Mouse (Mus musculus): ENCODE measurements around the gene Sacm1l. TPM values are rescaled to one million over a fixed set of nuclear protein-coding genes. Genes with fewer than 3 reads are reported as not detected.

Gene Sacm1l
- total and polyA plus RNA-seq, 3 experiments = 20.5 to 21.7 TPM; not detected in 1

DNA sequence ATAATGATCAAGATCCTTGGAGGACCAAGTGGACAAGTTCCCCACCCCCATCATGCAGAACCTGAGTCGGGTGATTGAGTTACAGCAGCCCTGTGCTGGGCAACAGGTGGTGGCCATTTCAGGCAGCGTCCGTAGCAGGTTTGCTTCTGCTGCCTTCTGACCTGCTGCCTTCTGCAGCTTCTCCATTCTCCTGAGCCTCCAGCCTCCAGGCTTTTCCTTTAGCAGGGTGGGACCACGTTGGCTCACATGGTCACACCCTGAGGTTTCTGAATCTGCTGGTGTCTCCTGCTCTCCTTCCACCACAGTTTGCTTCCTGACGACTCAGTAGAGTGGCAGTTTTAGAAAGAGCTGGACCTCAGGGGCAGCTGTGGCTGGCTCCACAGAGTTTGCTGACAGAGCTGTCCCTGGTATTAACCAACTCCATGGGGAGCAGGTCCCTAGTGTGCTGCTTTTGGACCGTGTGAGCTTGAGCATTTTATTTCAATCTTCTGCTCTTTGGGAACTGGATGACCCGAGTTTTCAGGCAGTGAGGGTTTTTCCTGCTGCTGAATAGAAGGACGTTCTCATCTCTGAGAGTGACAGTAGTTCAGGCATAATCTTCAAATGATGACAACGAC lies 39.7 kb upstream of the Sacm1l start:
- Histone ChIP-seq H3K27ac (ENCODE audit: control insufficient read depth, low read depth, low read length) (no peak overlapping the region), H3K9me3 (replicated peaks; ENCODE audit: insufficient read depth, low read length) (no peaks in the 10 kb centered on the region), H3K36me3 (ENCODE audit: control insufficient read depth in 1 of 2, insufficient read depth in 2 of 2, low read length in 2 of 2) (peaks cover 2 to 14% of the 10 kb centered on the region in 2 experiments), H3K9ac (ENCODE audit: control insufficient read depth, low read depth, low read length, poor library complexity, severe bottlenecking) (no peak overlapping the region), H3K27me3 (ENCODE audit: control insufficient read depth in 1 of 2, insufficient read depth in 2 of 2, low read length in 2 of 2) (no peaks in the 10 kb centered on the region), H3K4me1 (ENCODE audit: control insufficient read depth in 1 of 2, insufficient read depth in 2 of 2, low read length in 2 of 2) (peaks cover 3 to 30% of the 10 kb centered on the region in 2 experiments), H3K79me2 (ENCODE audit: control insufficient read depth, insufficient read depth, low read length, poor library complexity) (peaks cover 59% of the 10 kb centered on the region), H3K4me3 (ENCODE audit: control insufficient read depth in 1 of 2, insufficient read depth in 1 of 2, low read depth in 2 of 2, low read length in 2 of 2) (no peak overlapping the region)
- no peak for DNase-seq (ENCODE audit: low read depth, low spot score)
- no peak for TF ChIP-seq POLR2A (IDR thresholded peaks at IDR 0.05; ENCODE audit: control insufficient read depth in 1 of 2, insufficient read depth in 1 of 2, low read depth in 1 of 2, low read length in 2 of 2, poor library complexity in 1 of 2)

- H3K4me3 ChIP-seq (ENCODE audit: control insufficient read depth in 1 of 2, insufficient read depth in 1 of 2, low read depth in 2 of 2, low read length in 2 of 2) = no peak overlapping the region
- H3K9ac ChIP-seq (ENCODE audit: control insufficient read depth, low read depth, low read length, poor library complexity, severe bottlenecking) = no peak overlapping the region
- no peak overlapping the region for H3K27ac ChIP-seq (ENCODE audit: control insufficient read depth, low read depth, low read length)
- no peaks in the 10 kb centered on the region for H3K27me3 ChIP-seq (ENCODE audit: control insufficient read depth in 1 of 2, insufficient read depth in 2 of 2, low read length in 2 of 2)
- peaks cover 3 to 28% of the 10 kb centered on the region in 2 experiments for H3K4me1 ChIP-seq (ENCODE audit: control insufficient read depth in 1 of 2, insufficient read depth in 2 of 2, low read length in 2 of 2)
- peaks cover 53% of the 10 kb centered on the region for H3K79me2 ChIP-seq (ENCODE audit: control insufficient read depth, insufficient read depth, low read length, poor library complexity)
- no peak for TF ChIP-seq ETS1 (IDR thresholded peaks at IDR 0.05; ENCODE audit: low read depth, low read length)
- no peak for TF ChIP-seq CHD2 (IDR thresholded peaks at IDR 0.05; ENCODE audit: low read length)
- no peak for TF ChIP-seq GATA1 (IDR thresholded peaks at IDR 0.05; ENCODE audit: low read depth, low read length)
- no peak for TF ChIP-seq ZC3H11A (IDR thresholded peaks at IDR 0.05; ENCODE audit: low read depth, low read length)
- TF ChIP-seq MYC (IDR thresholded peaks at IDR 0.05; ENCODE audit: low read depth, low read length) = no peak
- TF ChIP-seq POLR2AphosphoS2 (IDR thresholded peaks at IDR 0.05; ENCODE audit: low read length) = no peak
- no peak for TF ChIP-seq TBP (IDR thresholded peaks at IDR 0.05; ENCODE audit: low read depth, low read length)
- TF ChIP-seq MYB (IDR thresholded peaks at IDR 0.05; ENCODE audit: low read depth, low read length) = no peak
- TF ChIP-seq EP300 (IDR thresholded peaks at IDR 0.05; ENCODE audit: low read depth in 1 of 2, low read length in 2 of 2) = no peak
- no peak for TF ChIP-seq POLR2AphosphoS5 (IDR thresholded peaks at IDR 0.05; ENCODE audit: borderline replicate concordance, low read depth, low read length)
- TF ChIP-seq HCFC1 (IDR thresholded peaks at IDR 0.05; ENCODE audit: low read depth, low read length) = no peak
- TF ChIP-seq POLR2A (IDR thresholded peaks at IDR 0.05; ENCODE audit: control insufficient read depth in 1 of 2, insufficient read depth in 1 of 2, low read depth in 1 of 2, low read length in 2 of 2, poor library complexity in 1 of 2) = no peak
- TF ChIP-seq ZKSCAN1 (IDR thresholded peaks at IDR 0.05; ENCODE audit: low read depth, low read length) = no peak
- TF ChIP-seq USF2 (IDR thresholded peaks at IDR 0.05; ENCODE audit: borderline replicate concordance in 1 of 2, insufficient read depth in 1 of 2, low read depth in 1 of 2, low read length in 2 of 2) = no peak
- no peak for TF ChIP-seq RCOR1 (IDR thresholded peaks at IDR 0.05; ENCODE audit: low read depth, low read length)
- TF ChIP-seq CTCF (IDR thresholded peaks at IDR 0.05 in 2 of 3, conservative IDR thresholded peaks at IDR 0.05 in 1 of 3; ENCODE audit: control insufficient read depth in 1 of 3, insufficient read depth in 1 of 3, low read depth in 2 of 3, low read length in 3 of 3, poor library complexity in 1 of 3, severe bottlenecking in 1 of 3) = no peak
- no peak for TF ChIP-seq ELF1 (IDR thresholded peaks at IDR 0.05; ENCODE audit: low read depth, low read length)
- no peak for TF ChIP-seq MEF2A (IDR thresholded peaks at IDR 0.05; ENCODE audit: extremely low read depth, insufficient replicate concordance, low read depth, low read length, poor library complexity, severe bottlenecking)
- no peak for TF ChIP-seq GABPA (IDR thresholded peaks at IDR 0.05; ENCODE audit: low read depth, low read length)
- no peaks in the 10 kb centered on the region for H3K9me3 ChIP-seq (replicated peaks; ENCODE audit: insufficient read depth, low read length)
- DNase-seq (ENCODE audit: low read depth, low spot score) = no peak
- H3K36me3 ChIP-seq (ENCODE audit: control insufficient read depth in 1 of 2, insufficient read depth in 2 of 2, low read length in 2 of 2) = peaks cover 2 to 14% of the 10 kb centered on the region in 2 experiments; a peak in 3 of 4 replicates
Measured at GRCm38 (mm10) chr9:123490930-123491329, 38.6 kb upstream of the Sacm1l start.
